Mouse (Mus musculus) kidney, postnatal 0 days (tissue): ENCODE data around the gene Klrg1. TPM values are rescaled to one million over a fixed set of nuclear protein-coding genes. Genes with fewer than 3 reads are reported as not detected.

Experiments
- ATAC-seq: fragments of 200-750 bp; cut with Nextera tagmentation; replicated peaks from 2 replicates; pipeline ENCODE4 v1.8.0; 2017; ENCODE audit warnings: low read depth, moderate number of reproducible peaks, moderate TSS enrichment, moderate library complexity; ENCODE audit not compliant: low FRiP score
- DNase-seq: peaks from one replicate; pipeline ENCODE4 v3.0.0-alpha.2; 2016; ENCODE audit warnings: low spot score
- H3K27ac ChIP-seq: fragments of 300-500 bp; sonication (generic); 2 replicates; pipeline ENCODE4 v1.5.1; 2014; ENCODE audit warnings: mild to moderate bottlenecking
- H3K27me3 ChIP-seq: fragments of 300-500 bp; sonication (generic); 2 replicates; pipeline ENCODE4 v1.6.1; 2014; ENCODE audit warnings: low read length, mixed read lengths; ENCODE audit not compliant: insufficient read depth
- H3K36me3 ChIP-seq: fragments of 300-500 bp; sonication (generic); 2 replicates; pipeline ENCODE4 v1.6.1; 2014; ENCODE audit warnings: low read length, mixed read lengths; ENCODE audit not compliant: insufficient read depth
- H3K4me1 ChIP-seq: fragments of 300-500 bp; sonication (generic); replicated peaks from 2 replicates; pipeline ENCODE4 v1.6.1; 2014; ENCODE audit warnings: antibody characterized with exemption, low read length, mixed read lengths; ENCODE audit not compliant: insufficient read depth
- H3K4me2 ChIP-seq: fragments of 300-500 bp; sonication (generic); 2 replicates; pipeline ENCODE4 v1.6.1; 2014; ENCODE audit warnings: mild to moderate bottlenecking, low read length, moderate library complexity, mixed read lengths
- H3K4me3 ChIP-seq: fragments of 300-500 bp; sonication (generic); replicated peaks from 2 replicates; pipeline ENCODE4 v1.5.1; 2014; ENCODE audit warnings: low read depth, low read length
- H3K9ac ChIP-seq: fragments of 300-500 bp; sonication (generic); 2 replicates; pipeline ENCODE4 v1.6.1; 2014; ENCODE audit warnings: low read depth, low read length
- H3K9me3 ChIP-seq: fragments of 300-500 bp; sonication (generic); replicated peaks from 2 replicates; pipeline ENCODE4 v1.6.1; 2016; ENCODE audit warnings: low read length, inconsistent platforms, mixed read lengths
- CTCF ChIP-seq: IDR thresholded peaks from 2 replicates; pipeline ENCODE4 v1.5.1; 2016; ENCODE audit warnings: antibody characterized with exemption, low read depth, mild to moderate bottlenecking, moderate library complexity
- WGBS: fragments of 180-500 bp; shearing (Covaris S2); extraction: QIAGEN DNeasy Blood & Tissue Kit; methylation state at CpG from one replicate; pipeline ENCODE4 v1.1.7; 2014; 5-methylcytosine and 5-hydroxymethylcytosine counted together
- polyA plus RNA-seq: library from polyadenylated mRNA; unstranded; fragments of >200 nt; fragmentation: Nextera tagmentation; extraction: Ambion mirVana; gene quantifications from 2 replicates; pipeline ENCODE4 v1.2.1, GENCODE M21; 2015

Klrg1 gene
- polyA plus RNA-seq, 1 experiment from 2014 or later: 0.08 TPM

DNA sequence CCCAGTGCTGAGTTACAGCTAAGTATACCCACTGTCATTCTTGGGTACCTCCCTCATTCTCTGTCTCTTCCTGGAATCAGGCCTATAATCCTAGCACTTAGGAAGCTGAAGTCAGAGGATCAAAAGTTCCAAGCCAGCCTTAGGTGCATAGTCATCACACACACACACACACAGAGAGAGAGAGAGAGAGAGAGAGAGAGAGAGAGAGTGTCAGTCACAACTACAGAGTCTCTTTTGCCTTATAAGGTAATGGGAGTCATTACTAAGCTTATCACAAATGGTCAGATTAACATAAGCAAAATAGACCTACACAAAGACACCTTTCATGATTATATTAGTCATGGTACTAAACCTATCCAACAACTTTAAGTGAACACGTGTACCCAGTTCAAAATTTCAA lies 6.6 kb upstream of the Klrg1 start:
- no peak for TF ChIP-seq CTCF
- no peak overlapping the region for H3K27ac ChIP-seq
- 76% methylated on average over 1 of the region's 1 CpGs for WGBS
- no peak overlapping the region for H3K9ac ChIP-seq
- no peaks in the 10 kb centered on the region for H3K9me3 ChIP-seq
- no peaks in the 10 kb centered on the region for H3K27me3 ChIP-seq
- H3K4me1 ChIP-seq: peaks cover 4% of the 10 kb centered on the region; the same call in 1 of the 2 replicates
- DNase-seq: no peak
- no peak overlapping the region for H3K4me3 ChIP-seq
- no peak overlapping the region for H3K4me2 ChIP-seq
- no peaks in the 10 kb centered on the region for H3K36me3 ChIP-seq
- ATAC-seq: no peak

- peak; percentile 29; the same call in 1 of the 2 replicates for TF ChIP-seq CTCF
- WGBS: 52% methylated on average over 1 of the region's 1 CpGs
- Histone ChIP-seq H3K27ac (no peak overlapping the region), H3K27me3 (no peaks in the 10 kb centered on the region), H3K9me3 (no peaks in the 10 kb centered on the region), H3K36me3 (no peaks in the 10 kb centered on the region), H3K4me3 (no peak overlapping the region), H3K4me1 (peaks cover 4% of the 10 kb centered on the region; the same call in 1 of the 2 replicates), H3K4me2 (no peak overlapping the region), H3K9ac (no peak overlapping the region)
- no peak for ATAC-seq
- DNase-seq: no peak
Measured at GRCm38 (mm10) chr6:122288263-122288662, 5.6 kb upstream of the Klrg1 start.

DNA sequence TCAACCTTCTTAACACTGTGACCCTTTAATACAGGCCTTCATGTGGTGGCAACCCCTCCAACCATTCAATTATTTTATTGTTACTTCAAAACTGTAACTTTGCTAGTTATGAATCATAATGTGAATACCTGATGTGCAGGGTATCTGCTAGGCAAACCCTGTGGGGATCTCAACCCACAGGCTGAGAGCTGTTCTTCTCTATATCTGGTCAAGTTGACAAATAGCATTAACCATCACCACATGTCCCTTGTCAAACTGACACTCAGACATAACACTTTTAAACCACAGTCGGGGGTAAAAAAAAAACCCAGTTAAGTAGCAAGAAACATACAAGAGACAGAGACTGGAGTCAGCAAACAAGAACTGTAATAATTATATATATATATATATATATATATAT lies 2.1 kb upstream of the Klrg1 start:
- no peak overlapping the region for H3K9ac ChIP-seq
- 54% methylated on average over 1 of the region's 1 CpGs for WGBS
- no peak for ATAC-seq
- no peaks in the 10 kb centered on the region for H3K27me3 ChIP-seq
- H3K36me3 ChIP-seq: no peaks in the 10 kb centered on the region
- H3K4me3 ChIP-seq: no peak overlapping the region
- no peaks in the 10 kb centered on the region for H3K4me1 ChIP-seq
- no peak overlapping the region for H3K4me2 ChIP-seq
- DNase-seq: no peak
- TF ChIP-seq CTCF: no peak
- no peaks in the 10 kb centered on the region for H3K9me3 ChIP-seq
- no peak overlapping the region for H3K27ac ChIP-seq

GRCm38 (mm10) chr6:122284304-122284703 lies 1.6 kb upstream of the Klrg1 start:
- 77% methylated on average over 4 of the region's 4 CpGs for WGBS
- no peak for DNase-seq
- Histone ChIP-seq H3K36me3 (no peaks in the 10 kb centered on the region), H3K4me1 (no peaks in the 10 kb centered on the region), H3K9me3 (no peaks in the 10 kb centered on the region), H3K4me2 (no peak overlapping the region), H3K27me3 (no peaks in the 10 kb centered on the region), H3K27ac (no peak overlapping the region), H3K4me3 (no peak overlapping the region), H3K9ac (no peak overlapping the region)
- TF ChIP-seq CTCF: no peak
- ATAC-seq: no peak

GRCm38 (mm10) chr6:122283429-122283828 lies 747 bp upstream of the Klrg1 start:
- Histone ChIP-seq H3K27ac (no peak overlapping the region), H3K4me1 (no peaks in the 10 kb centered on the region), H3K9ac (no peak overlapping the region), H3K9me3 (no peaks in the 10 kb centered on the region), H3K27me3 (no peaks in the 10 kb centered on the region), H3K4me2 (no peak overlapping the region), H3K4me3 (no peak overlapping the region), H3K36me3 (no peaks in the 10 kb centered on the region)
- no peak for ATAC-seq
- no peak for DNase-seq
- WGBS: 85% methylated on average over 2 of the region's 2 CpGs
- no peak for TF ChIP-seq CTCF

DNA sequence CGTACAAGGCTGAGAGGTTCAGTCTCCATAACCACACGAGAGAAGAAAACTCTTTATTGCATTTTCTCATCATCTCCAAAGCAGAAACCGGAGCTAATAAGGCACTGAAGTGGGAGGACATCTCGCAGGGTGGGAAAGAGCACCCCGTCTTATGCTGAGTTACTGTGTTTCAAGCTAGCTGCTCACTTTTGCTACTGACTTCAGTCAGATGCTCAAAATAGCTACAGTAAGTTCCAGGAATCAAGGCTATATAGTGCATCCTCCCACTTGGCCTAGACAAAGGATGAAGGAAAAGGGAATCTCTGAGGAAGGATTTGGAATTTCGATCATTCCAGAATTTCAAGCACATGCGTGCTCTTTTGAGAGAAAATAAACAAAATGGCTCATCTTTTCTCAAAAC lies 6.1 kb downstream of the Klrg1 start:
- Histone ChIP-seq H3K4me2 (no peak overlapping the region), H3K4me1 (no peaks in the 10 kb centered on the region), H3K27ac (no peak overlapping the region), H3K4me3 (no peak overlapping the region), H3K27me3 (no peaks in the 10 kb centered on the region), H3K9ac (no peak overlapping the region), H3K36me3 (no peaks in the 10 kb centered on the region), H3K9me3 (no peaks in the 10 kb centered on the region)
- no peak for DNase-seq
- ATAC-seq: no peak
- WGBS: 84% methylated on average over 7 of the region's 7 CpGs
- no peak for TF ChIP-seq CTCF

GRCm38 (mm10) chr6:122274546-122274945 lies 8.1 kb downstream of the Klrg1 start:
- H3K36me3 ChIP-seq: no peaks in the 10 kb centered on the region
- 60% methylated on average over 5 of the region's 5 CpGs for WGBS

More at GRCm38 (mm10) chr6:122274546-122274945, 8.1 kb downstream of the Klrg1 start:
- no peak overlapping the region for H3K4me3 ChIP-seq
- no peak overlapping the region for H3K9ac ChIP-seq
- DNase-seq (no peak), ATAC-seq (no peak)
- no peak overlapping the region for H3K4me2 ChIP-seq
- H3K27ac ChIP-seq: no peak overlapping the region
- no peak for TF ChIP-seq CTCF
- H3K27me3 ChIP-seq: no peaks in the 10 kb centered on the region
- no peaks in the 10 kb centered on the region for H3K4me1 ChIP-seq
- no peaks in the 10 kb centered on the region for H3K9me3 ChIP-seq
